Mouse (Mus musculus) heart, embryonic 13.5 days (tissue): ENCODE results near the gene Zc3h12d. TPM values are rescaled to one million over a fixed set of nuclear protein-coding genes. Genes with fewer than 3 reads are reported as not detected.

ENCODE experiments used
- ATAC-seq: fragments of 200-750 bp; cut with Nextera tagmentation; 2 replicates; pipeline ENCODE4 v1.8.0; 2017; ENCODE audit warnings: moderate TSS enrichment; ENCODE audit not compliant: insufficient number of reproducible peaks, low FRiP score, low TSS enrichment; ENCODE audit errors: extremely low read depth
- H3K27ac ChIP-seq: fragments of 300-500 bp; sonication (generic); replicated peaks from 2 replicates; pipeline ENCODE4 v1.5.1; 2015; ENCODE audit warnings: moderate library complexity, mild to moderate bottlenecking, inconsistent platforms
- H3K27me3 ChIP-seq: fragments of 300-500 bp; sonication (generic); replicated peaks from 2 replicates; pipeline ENCODE4 v1.6.1; 2015; ENCODE audit warnings: mild to moderate bottlenecking, inconsistent platforms
- H3K36me3 ChIP-seq: fragments of 300-500 bp; sonication (generic); 2 replicates; pipeline ENCODE4 v1.6.1; 2015; ENCODE audit warnings: mild to moderate bottlenecking, inconsistent platforms
- H3K4me1 ChIP-seq: fragments of 300-500 bp; sonication (generic); 2 replicates; pipeline ENCODE4 v1.6.1; 2015; ENCODE audit warnings: inconsistent platforms
- H3K4me2 ChIP-seq: fragments of 300-500 bp; sonication (generic); 2 replicates; pipeline ENCODE4 v1.6.1; 2015; ENCODE audit warnings: inconsistent platforms, mild to moderate bottlenecking, moderate library complexity
- H3K4me3 ChIP-seq: fragments of 300-500 bp; sonication (generic); 2 replicates; pipeline ENCODE4 v1.5.1; 2015; ENCODE audit warnings: moderate library complexity, mild to moderate bottlenecking, inconsistent platforms
- H3K9ac ChIP-seq: fragments of 300-500 bp; sonication (generic); 2 replicates; pipeline ENCODE4 v1.6.1; 2015; ENCODE audit warnings: inconsistent platforms, mild to moderate bottlenecking, moderate library complexity
- H3K9me3 ChIP-seq: fragments of 300-500 bp; sonication (generic); 2 replicates; pipeline ENCODE4 v1.6.1; 2016; ENCODE audit warnings: inconsistent platforms
- whole genome bisulfite sequencing: fragments of 180-500 bp; shearing (Covaris S2); methylation state at CpG from one replicate; pipeline ENCODE4 v1.1.7; 2015; ENCODE audit warnings: mixed read lengths; 5-methylcytosine and 5-hydroxymethylcytosine counted together
- polyA plus RNA-seq: library from polyadenylated mRNA; unstranded; fragments of >200 nt; fragmentation: Nextera tagmentation; extraction: Ambion mirVana; gene quantifications from 2 replicates; pipeline ENCODE4 v1.2.1, GENCODE M21; 2015

Gene Zc3h12d
- polyA plus RNA-seq, 1 experiment from 2014 or later, result 0.41 TPM

DNA sequence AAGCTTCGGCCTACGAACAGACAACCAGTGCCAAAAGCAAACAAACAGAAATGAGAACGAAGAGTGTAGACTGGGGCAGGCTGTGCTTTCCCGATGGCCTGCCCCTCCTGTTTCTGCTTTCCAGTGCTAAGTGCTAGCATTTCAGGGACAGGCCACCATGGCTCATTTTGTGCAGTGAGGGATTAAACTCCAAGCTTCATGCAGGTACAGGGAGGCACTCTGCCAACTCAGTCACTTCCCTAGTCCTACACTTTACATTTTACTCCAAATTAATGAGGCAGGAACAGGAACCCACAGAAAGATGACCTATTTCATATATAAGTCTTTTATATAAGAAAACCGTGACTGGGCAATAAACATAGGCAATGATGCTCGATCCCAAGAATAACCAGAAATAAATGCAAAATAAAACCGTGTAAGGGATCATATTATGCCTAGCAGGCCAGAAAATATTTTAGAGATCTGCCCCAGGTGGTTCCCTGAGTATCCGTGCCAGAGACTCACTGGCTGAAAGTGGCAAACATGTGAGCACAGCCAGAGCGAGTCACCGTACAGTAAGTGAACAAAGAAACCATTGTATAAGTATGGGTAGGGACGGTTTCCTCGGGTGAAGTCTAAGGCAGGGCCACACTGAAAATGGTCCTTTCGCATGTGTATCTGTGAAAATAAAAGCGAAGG lies 29.1 kb downstream of the Zc3h12d start:
- Histone ChIP-seq H3K4me1 (no peaks in the 10 kb centered on the region), H3K4me3 (no peak overlapping the region), H3K9me3 (peaks cover 4% of the 10 kb centered on the region; the same call in 1 of the 2 replicates), H3K27me3 (peaks cover under 1% of the 10 kb centered on the region), H3K36me3 (no peaks in the 10 kb centered on the region), H3K9ac (no peak overlapping the region), H3K27ac (no peak overlapping the region), H3K4me2 (no peak overlapping the region)
- WGBS, result 76% methylated on average over 14 of the region's 14 CpGs
- no peak for ATAC-seq

DNA sequence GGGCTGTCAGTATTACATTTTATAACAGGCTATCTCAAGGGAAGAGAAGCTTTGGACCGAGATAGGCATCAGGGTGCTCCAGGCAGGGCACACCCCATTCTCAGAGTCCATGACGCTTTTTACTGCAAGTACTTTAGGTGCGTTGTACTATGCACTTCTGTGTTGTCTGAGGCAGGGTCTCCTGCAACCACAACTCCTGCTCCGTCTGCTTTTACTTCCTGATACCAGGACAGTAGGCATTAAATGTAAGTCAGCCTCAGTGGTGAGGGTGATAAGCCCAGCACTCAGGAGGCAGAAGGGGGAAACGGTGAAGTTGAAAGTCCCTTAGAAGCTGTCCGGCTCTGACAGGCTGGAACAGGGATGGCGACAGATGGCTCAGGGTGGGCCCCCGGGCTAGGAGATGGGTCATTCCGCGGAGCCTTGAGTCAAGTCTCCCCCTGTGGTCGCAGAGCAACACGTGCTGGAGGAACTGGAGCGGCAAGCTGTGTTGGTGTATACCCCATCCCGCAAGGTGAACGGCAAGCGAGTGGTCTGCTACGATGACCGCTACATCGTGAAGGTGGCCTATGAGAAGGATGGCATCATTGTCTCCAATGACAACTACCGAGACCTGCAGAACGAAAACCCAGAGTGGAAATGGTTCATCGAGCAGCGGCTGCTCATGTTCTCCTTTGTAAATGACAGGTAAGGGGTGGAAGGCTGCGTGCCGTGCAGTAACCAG lies 29.8 kb downstream of the Zc3h12d start:
- no peak overlapping the region for H3K27ac ChIP-seq
- H3K4me3 ChIP-seq, result no peak overlapping the region
- peaks cover 3% of the 10 kb centered on the region for H3K4me1 ChIP-seq
- no peak overlapping the region for H3K9ac ChIP-seq
- H3K36me3 ChIP-seq, result no peaks in the 10 kb centered on the region
- H3K9me3 ChIP-seq, result peaks cover 4% of the 10 kb centered on the region; the same call in 1 of the 2 replicates
- 86% methylated on average over 25 of the region's 25 CpGs for WGBS
- H3K4me2 ChIP-seq, result no peak overlapping the region
- H3K27me3 ChIP-seq, result peaks cover 7% of the 10 kb centered on the region
- ATAC-seq, result no peak

GRCm38 (mm10) chr10:7863411-7863810 lies 31.1 kb downstream of the Zc3h12d start:
- Histone ChIP-seq H3K4me2 (no peak overlapping the region), H3K4me1 (peaks cover 10% of the 10 kb centered on the region), H3K27ac (no peak overlapping the region), H3K9me3 (peaks cover 4% of the 10 kb centered on the region; the same call in 1 of the 2 replicates), H3K36me3 (no peaks in the 10 kb centered on the region), H3K4me3 (no peak overlapping the region), H3K27me3 (peaks cover 21% of the 10 kb centered on the region), H3K9ac (no peak overlapping the region)
- ATAC-seq, result no peak
- 89% methylated on average over 6 of the region's 6 CpGs for WGBS

- Histone ChIP-seq H3K4me2 (no peak overlapping the region), H3K9me3 (peaks cover 4% of the 10 kb centered on the region; the same call in 1 of the 2 replicates), H3K9ac (no peak overlapping the region), H3K4me1 (peaks cover 10% of the 10 kb centered on the region), H3K4me3 (no peak overlapping the region), H3K36me3 (no peaks in the 10 kb centered on the region), H3K27me3 (peaks cover 28% of the 10 kb centered on the region), H3K27ac (no peak overlapping the region)
- WGBS, result 70% methylated on average over 6 of the region's 6 CpGs
- no peak for ATAC-seq
Measured at GRCm38 (mm10) chr10:7864184-7864583, 31.9 kb downstream of the Zc3h12d start.

DNA sequence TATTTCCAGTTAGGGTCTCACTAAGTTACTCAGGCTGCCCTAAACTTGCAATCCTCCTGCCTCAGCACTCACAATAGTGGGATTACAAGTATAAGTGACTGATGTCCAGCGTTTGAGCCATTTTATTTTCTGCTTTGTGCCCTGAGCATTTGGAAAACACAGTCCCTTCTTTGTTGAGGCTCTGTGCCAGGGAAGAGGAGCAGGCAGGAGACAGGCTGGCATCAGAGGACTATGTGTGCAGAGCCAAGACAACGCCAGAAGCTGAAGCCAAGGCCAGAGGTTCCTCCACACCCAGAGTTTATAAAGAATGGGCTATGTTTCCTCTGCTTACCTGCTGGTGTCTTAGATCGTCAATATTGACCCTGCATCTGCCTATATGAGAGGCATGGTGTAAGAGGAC lies 32.5 kb downstream of the Zc3h12d start:
- H3K9me3 ChIP-seq, result peaks cover 4% of the 10 kb centered on the region; the same call in 1 of the 2 replicates
- no peak overlapping the region for H3K4me2 ChIP-seq
- no peaks in the 10 kb centered on the region for H3K36me3 ChIP-seq
- peaks cover 12% of the 10 kb centered on the region for H3K4me1 ChIP-seq
- WGBS, result 70% methylated on average over 3 of the region's 3 CpGs
- ATAC-seq, result no peak
- H3K4me3 ChIP-seq, result no peak overlapping the region
- peaks cover 35% of the 10 kb centered on the region for H3K27me3 ChIP-seq
- H3K27ac ChIP-seq, result no peak overlapping the region
- no peak overlapping the region for H3K9ac ChIP-seq

GRCm38 (mm10) chr10:7866762-7867665 lies 34.7 kb downstream of the Zc3h12d start:
- Histone ChIP-seq H3K9me3 (peaks cover 4% of the 10 kb centered on the region; the same call in 1 of the 2 replicates), H3K4me2 (peak overlapping the region; percentile 73), H3K9ac (peak overlapping the region; percentile 74), H3K36me3 (no peaks in the 10 kb centered on the region), H3K27ac (no peak overlapping the region), H3K27me3 (peaks cover 35% of the 10 kb centered on the region), H3K4me3 (peak overlapping the region; percentile 51), H3K4me1 (peaks cover 23% of the 10 kb centered on the region)
- no peak for ATAC-seq
- whole genome bisulfite sequencing, result 19% methylated on average over 50 of the region's 50 CpGs

GRCm38 (mm10) chr10:7867666-7868030 lies 35.4 kb downstream of the Zc3h12d start:
- Histone ChIP-seq H3K27me3 (peaks cover 35% of the 10 kb centered on the region), H3K4me3 (peak overlapping the region; percentile 51), H3K4me2 (peak overlapping the region; percentile 73), H3K36me3 (no peaks in the 10 kb centered on the region), H3K9ac (peak overlapping the region; percentile 74), H3K4me1 (peaks cover 23% of the 10 kb centered on the region), H3K9me3 (peaks cover 1% of the 10 kb centered on the region; the same call in 1 of the 2 replicates), H3K27ac (no peak overlapping the region)
- no peak for ATAC-seq
- WGBS, result 14% methylated on average over 21 of the region's 21 CpGs

- 52% methylated on average over 8 of the region's 8 CpGs for WGBS
- Histone ChIP-seq H3K27me3 (peaks cover 35% of the 10 kb centered on the region), H3K36me3 (no peaks in the 10 kb centered on the region), H3K9ac (no peak overlapping the region), H3K9me3 (no peaks in the 10 kb centered on the region), H3K27ac (no peak overlapping the region), H3K4me1 (peaks cover 27% of the 10 kb centered on the region), H3K4me3 (no peak overlapping the region), H3K4me2 (no peak overlapping the region)
- ATAC-seq, result no peak
Measured at GRCm38 (mm10) chr10:7869746-7870145, 37.5 kb downstream of the Zc3h12d start.

DNA sequence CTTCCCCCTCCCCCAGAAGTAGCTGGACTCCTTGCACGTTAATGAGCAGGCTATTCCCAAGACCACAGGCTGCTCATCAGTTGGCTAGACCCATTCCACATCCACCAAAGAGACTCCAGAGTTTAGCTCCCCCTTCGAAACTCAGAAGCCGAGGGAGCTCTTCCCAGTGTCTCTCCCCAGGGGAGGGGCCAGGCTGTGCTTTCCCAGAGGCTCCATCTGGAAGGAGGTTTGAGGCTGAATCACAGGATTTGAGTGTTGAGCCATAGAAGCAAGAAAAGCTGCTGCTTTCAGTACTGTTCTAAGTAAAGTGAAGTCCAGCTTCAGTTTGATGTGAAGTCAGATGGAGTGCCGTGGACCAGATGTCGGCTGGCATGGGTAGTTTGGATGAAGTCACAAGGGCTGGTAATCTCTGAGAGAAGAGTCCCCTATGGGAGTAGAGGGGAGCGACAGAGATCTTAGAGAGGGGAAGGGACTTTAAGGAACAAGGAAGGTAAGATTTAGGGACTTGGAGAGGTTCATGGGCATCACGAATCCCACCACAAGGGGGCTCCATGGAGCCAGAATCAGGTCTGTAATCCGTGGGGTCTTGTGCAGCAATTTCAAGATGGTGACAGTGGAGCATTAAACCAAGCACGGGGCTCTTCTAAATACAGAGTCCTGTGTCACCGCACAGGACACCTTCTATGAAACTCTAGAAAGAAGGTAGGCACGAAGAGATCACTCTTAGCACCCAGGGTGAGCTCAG lies 38.5 kb downstream of the Zc3h12d start:
- H3K36me3 ChIP-seq, result no peaks in the 10 kb centered on the region

DNA sequence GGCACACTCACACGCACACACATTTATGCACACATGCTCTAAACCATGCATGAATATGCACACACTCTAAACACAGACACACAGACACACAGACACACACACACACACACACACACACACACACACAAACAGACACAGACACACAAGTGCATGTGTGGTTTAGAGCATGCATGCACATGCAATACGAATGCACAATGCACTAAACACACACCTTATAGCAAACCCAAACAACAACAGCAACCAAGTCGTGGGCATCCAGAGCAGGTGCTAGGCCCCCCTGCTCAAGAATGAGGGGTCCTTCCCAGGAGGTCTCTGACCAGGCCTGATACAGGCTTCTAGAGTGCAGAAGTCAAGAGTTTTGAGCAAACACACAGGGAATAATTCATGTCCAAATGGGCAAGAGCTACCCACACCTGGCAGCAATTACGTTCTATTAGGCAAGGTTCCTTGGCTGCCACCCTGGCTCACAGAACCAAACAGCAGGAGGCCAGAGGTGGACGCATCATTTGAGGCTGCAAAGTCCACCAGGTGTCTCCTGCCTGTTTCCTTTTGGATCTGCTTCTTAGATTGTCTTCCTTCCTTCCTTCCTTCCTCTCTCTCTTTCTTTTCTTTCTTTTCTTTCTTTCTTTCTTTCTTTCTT lies 39.2 kb downstream of the Zc3h12d start:
- peaks cover 27% of the 10 kb centered on the region for H3K4me1 ChIP-seq
- no peak overlapping the region for H3K4me2 ChIP-seq
- H3K27me3 ChIP-seq, result peaks cover 34% of the 10 kb centered on the region
- no peak overlapping the region for H3K4me3 ChIP-seq
- no peaks in the 10 kb centered on the region for H3K36me3 ChIP-seq
- no peak overlapping the region for H3K9ac ChIP-seq
- no peak for ATAC-seq
- no peak overlapping the region for H3K27ac ChIP-seq
- 77% methylated on average over 5 of the region's 5 CpGs for WGBS
- no peaks in the 10 kb centered on the region for H3K9me3 ChIP-seq

More for the DNA sequence above, 38.5 kb downstream of the Zc3h12d start:
- Histone ChIP-seq H3K4me3 (no peak overlapping the region), H3K4me2 (no peak overlapping the region), H3K27me3 (peaks cover 35% of the 10 kb centered on the region), H3K4me1 (peaks cover 27% of the 10 kb centered on the region), H3K9ac (no peak overlapping the region), H3K9me3 (no peaks in the 10 kb centered on the region), H3K27ac (no peak overlapping the region)
- ATAC-seq, result no peak
- WGBS, result 55% methylated on average over 11 of the region's 11 CpGs
